Mouse (Mus musculus) hematopoietic stem cell, adult 5-6 weeks (primary cell): ENCODE data around the gene Osbp2. TPM values are rescaled to one million over a fixed set of nuclear protein-coding genes. Genes with fewer than 3 reads are reported as not detected.
A peak's percentile ranks its signal among the peaks of the same experiment; 100 is the strongest.

ENCODE experiments used
- ATAC-seq, 2 experiments: fragments of 125-278 bp in 1 of 2; replicated peaks in 1 of 2; 2 replicates each; pipeline ENCODE4 v1.8.0; 2016 to 2017; ENCODE audit warnings: inconsistent platforms in 2 of 2, mild to moderate bottlenecking in 2 of 2, moderate number of reproducible peaks in 2 of 2, low read depth in 1 of 2, moderate TSS enrichment in 1 of 2; ENCODE audit not compliant: low FRiP score in 2 of 2, poor library complexity in 2 of 2, severe bottlenecking in 2 of 2, insufficient read depth in 1 of 2, low TSS enrichment in 1 of 2
- total RNA-seq: library from RNA; stranded (forward); fragments of 172-1452, 232-1000 nt; gene quantifications from 2 replicates; pipeline ENCODE4 v1.2.3, GENCODE M21; 2017

Osbp2 gene
- total RNA-seq, 1 experiment from 2014 or later: not detected

GRCm38 (mm10) chr11:3879836-3880235 lies 16.1 kb upstream of the Osbp2 start:
- ATAC-seq: peak; percentile 78 to 79

DNA sequence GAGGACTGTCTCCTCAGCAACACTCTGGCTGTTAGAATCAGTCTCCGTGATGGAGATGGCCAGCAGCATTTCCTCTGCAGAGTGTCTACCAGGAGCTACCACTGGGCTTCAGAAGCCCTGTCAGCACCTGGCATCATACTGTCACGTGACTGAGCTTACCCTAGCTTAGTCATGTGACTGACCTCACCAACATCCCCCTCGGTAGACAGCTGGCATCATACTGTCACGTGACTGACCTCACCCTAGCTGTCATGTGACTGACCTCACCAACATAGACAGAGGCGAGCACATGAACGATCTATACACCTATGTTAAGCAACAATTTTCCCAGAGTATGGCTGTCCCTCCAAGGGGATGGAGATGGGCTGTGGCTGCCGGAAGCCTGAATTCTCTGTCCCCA lies 15.0 kb upstream of the Osbp2 start:
- ATAC-seq: no peak

- no peak for ATAC-seq
Observed at GRCm38 (mm10) chr11:3876419-3876818, 12.7 kb upstream of the Osbp2 start.

GRCm38 (mm10) chr11:3864343-3864742 lies 640 bp upstream of the Osbp2 start:
- no peak for ATAC-seq

- ATAC-seq: no peak
Observed at GRCm38 (mm10) chr11:3862661-3863453, 846 bp downstream of the Osbp2 start.

GRCm38 (mm10) chr11:3860361-3860760 lies 3.3 kb downstream of the Osbp2 start:
- no peak for ATAC-seq

- ATAC-seq: no peak
Observed at GRCm38 (mm10) chr11:3859778-3860177, 3.9 kb downstream of the Osbp2 start.

GRCm38 (mm10) chr11:3857902-3858301 lies 5.8 kb downstream of the Osbp2 start:
- ATAC-seq: no peak

DNA sequence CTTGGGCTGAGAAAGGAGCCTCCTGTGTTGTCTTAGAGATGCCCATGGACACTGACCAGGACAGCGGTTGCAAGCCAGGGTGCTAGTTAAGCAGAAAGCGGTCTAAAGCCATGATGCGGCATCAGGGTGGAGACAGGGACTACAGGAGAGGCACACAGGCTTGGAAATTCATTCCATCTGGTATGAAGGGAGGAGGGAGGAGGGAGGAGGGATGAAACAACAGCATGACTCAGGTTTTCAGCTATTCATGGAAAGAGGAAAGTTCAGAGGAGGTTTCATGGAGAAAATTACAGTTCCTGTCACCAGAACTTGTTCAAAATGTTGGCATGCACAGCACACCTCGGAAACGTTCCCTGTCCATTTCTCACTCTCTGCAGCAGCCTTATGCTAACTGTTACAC lies 7.9 kb downstream of the Osbp2 start:
- no peak for ATAC-seq

- ATAC-seq: no peak
Observed at GRCm38 (mm10) chr11:3854156-3854555, 9.5 kb downstream of the Osbp2 start.

GRCm38 (mm10) chr11:3853481-3854034 lies 10.1 kb downstream of the Osbp2 start:
- ATAC-seq: peak; percentile 4 to 39; a peak in 2 of 4 replicates

GRCm38 (mm10) chr11:3853031-3853430 lies 10.7 kb downstream of the Osbp2 start:
- no peak for ATAC-seq

DNA sequence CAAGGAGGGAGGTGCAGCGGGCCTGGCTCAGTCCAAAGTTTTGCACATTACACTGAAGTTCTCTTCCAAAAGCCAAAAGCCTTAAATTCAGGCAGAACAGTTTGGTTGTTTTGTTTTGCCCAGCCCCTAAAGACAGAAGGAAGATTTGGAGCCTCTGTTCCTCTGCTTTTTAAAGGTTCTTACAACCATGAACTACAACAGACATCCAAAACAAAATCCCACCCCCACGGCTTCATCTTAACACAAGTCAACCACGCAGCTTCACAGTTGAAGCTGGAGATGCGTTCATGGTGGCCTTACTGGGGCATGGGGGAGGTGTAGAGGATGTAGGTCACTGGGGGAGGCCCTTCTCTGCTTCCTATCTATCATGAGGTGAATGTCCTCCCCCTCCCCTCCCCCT lies 11.8 kb downstream of the Osbp2 start:
- ATAC-seq: no peak

- no peak for ATAC-seq
Observed at GRCm38 (mm10) chr11:3850746-3851277, 12.9 kb downstream of the Osbp2 start.

GRCm38 (mm10) chr11:3850315-3850614 lies 13.4 kb downstream of the Osbp2 start:
- ATAC-seq: 0 out of 4 replicates have a peak, but pooled peaks of 1 of the 2 experiments have one; percentile 7

- peak in 1 of 2 experiments; percentile 53; a peak in 1 of 4 replicates for ATAC-seq
Observed at GRCm38 (mm10) chr11:3849469-3850314, 14.0 kb downstream of the Osbp2 start.

DNA sequence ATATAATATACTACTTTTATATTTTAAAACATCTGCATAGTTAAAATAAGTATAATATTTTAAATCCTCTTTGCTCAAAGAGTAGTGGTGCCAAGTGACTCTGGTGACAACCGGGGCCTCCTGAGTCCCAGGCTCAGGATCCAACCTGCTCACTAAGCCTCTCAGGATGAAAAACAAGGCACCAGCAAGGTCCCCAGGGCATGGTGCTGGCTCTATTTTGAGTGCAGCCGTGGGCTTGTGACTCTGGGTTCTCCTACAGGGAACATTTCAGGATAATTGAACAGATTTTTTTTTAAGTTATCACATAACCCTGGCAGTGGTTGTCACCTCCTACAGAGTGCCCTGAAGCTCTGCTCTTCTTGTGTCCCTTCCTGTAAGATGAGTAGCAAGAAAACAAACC lies 17.4 kb downstream of the Osbp2 start:
- no peak for ATAC-seq
